Mouse (Mus musculus) neural tube, embryonic 11.5 days (tissue): ENCODE results near the gene 4930404H24Rik. TPM values are rescaled to one million over a fixed set of nuclear protein-coding genes. Genes with fewer than 3 reads are reported as not detected.
A peak's percentile ranks its signal among the peaks of the same experiment; 100 is the strongest.

Source experiments
- ATAC-seq: fragments of 200-750 bp; cut with Nextera tagmentation; 2 replicates; pipeline ENCODE4 v1.8.0; 2017; ENCODE audit warnings: moderate number of reproducible peaks, mild to moderate bottlenecking, moderate TSS enrichment, moderate library complexity; ENCODE audit not compliant: insufficient read depth, low FRiP score, low TSS enrichment
- DNase-seq: peaks from one replicate; pipeline ENCODE4 v3.0.0-alpha.2; 2015; ENCODE audit warnings: low spot score
- H3K27ac ChIP-seq: fragments of 300-500 bp; sonication (generic); 2 replicates; pipeline ENCODE4 v1.5.1; 2014; ENCODE audit warnings: low read depth, mild to moderate bottlenecking, low read length
- H3K27me3 ChIP-seq: fragments of 300-500 bp; sonication (generic); 2 replicates; pipeline ENCODE4 v1.6.1; 2014; ENCODE audit warnings: mild to moderate bottlenecking, low read length, mixed read lengths; ENCODE audit not compliant: control insufficient read depth, insufficient read depth
- H3K36me3 ChIP-seq: fragments of 300-500 bp; sonication (generic); 2 replicates; pipeline ENCODE4 v1.6.1; 2014; ENCODE audit warnings: mild to moderate bottlenecking, low read length, moderate library complexity, mixed read lengths; ENCODE audit not compliant: control insufficient read depth, insufficient read depth
- H3K4me1 ChIP-seq: fragments of 300-500 bp; sonication (generic); 2 replicates; pipeline ENCODE4 v1.6.1; 2014; ENCODE audit warnings: low read length, mixed read lengths; ENCODE audit not compliant: control insufficient read depth, insufficient read depth
- H3K4me2 ChIP-seq: fragments of 300-500 bp; sonication (generic); 2 replicates; pipeline ENCODE4 v1.6.1; 2014; ENCODE audit warnings: low read depth, mild to moderate bottlenecking, moderate library complexity
- H3K4me3 ChIP-seq: fragments of 300-500 bp; sonication (generic); 2 replicates; pipeline ENCODE4 v1.5.1; 2014; ENCODE audit warnings: low read depth, low read length
- H3K9ac ChIP-seq: fragments of 300-500 bp; sonication (generic); 2 replicates; pipeline ENCODE4 v1.6.1; 2014; ENCODE audit warnings: mild to moderate bottlenecking, low read length
- H3K9me3 ChIP-seq: fragments of 300-500 bp; sonication (generic); 2 replicates; pipeline ENCODE4 v1.6.1; 2016; ENCODE audit warnings: low read length; ENCODE audit not compliant: control insufficient read depth
- WGBS: fragments of 180-500 bp; shearing (Covaris S2); extraction: QIAGEN DNeasy Blood & Tissue Kit; methylation state at CpG from one replicate; pipeline ENCODE4 v1.1.7; 2014; 5-methylcytosine and 5-hydroxymethylcytosine counted together
- polyA plus RNA-seq: library from polyadenylated mRNA; unstranded; fragments of >200 nt; fragmentation: Nextera tagmentation; extraction: Ambion mirVana; gene quantifications from 2 replicates; pipeline ENCODE4 v1.2.1, GENCODE M21; 2014

The 4930404H24Rik gene
- polyA plus RNA-seq, 1 experiment from 2014 or later, result not detected

DNA sequence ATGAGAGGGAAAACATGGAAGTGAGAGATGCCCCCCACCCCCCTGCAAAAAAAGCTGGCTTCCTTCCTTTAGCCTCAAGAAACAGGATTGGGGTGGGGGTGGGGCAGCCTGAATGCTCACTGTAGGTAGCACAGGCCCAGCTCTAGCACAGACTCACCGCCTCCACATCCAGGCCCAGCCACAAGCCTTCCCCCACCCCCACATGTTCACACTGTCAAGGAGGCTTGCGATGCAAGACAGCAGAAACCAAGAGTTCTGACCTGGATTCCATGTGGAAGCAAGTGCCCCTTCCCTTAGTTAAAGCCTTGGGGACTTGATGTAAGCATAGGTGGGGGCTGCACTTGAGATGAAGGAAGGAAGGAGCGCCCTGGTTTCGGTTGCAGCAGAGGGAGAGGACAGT, 22.8 kb upstream of the 4930404H24Rik start:
- ATAC-seq, result no peak
- no peak overlapping the region for H3K4me3 ChIP-seq
- DNase-seq, result no peak
- no peaks in the 10 kb centered on the region for H3K9me3 ChIP-seq
- no peaks in the 10 kb centered on the region for H3K36me3 ChIP-seq
- H3K27me3 ChIP-seq, result no peaks in the 10 kb centered on the region
- WGBS, result 50% methylated on average over 4 of the region's 4 CpGs
- H3K27ac ChIP-seq, result peak overlapping the region; percentile 56; the same call in 1 of the 2 replicates
- H3K4me2 ChIP-seq, result no peak overlapping the region
- H3K9ac ChIP-seq, result no peak overlapping the region; the same call in 1 of the 2 replicates
- H3K4me1 ChIP-seq, result peaks cover 14% of the 10 kb centered on the region

DNA sequence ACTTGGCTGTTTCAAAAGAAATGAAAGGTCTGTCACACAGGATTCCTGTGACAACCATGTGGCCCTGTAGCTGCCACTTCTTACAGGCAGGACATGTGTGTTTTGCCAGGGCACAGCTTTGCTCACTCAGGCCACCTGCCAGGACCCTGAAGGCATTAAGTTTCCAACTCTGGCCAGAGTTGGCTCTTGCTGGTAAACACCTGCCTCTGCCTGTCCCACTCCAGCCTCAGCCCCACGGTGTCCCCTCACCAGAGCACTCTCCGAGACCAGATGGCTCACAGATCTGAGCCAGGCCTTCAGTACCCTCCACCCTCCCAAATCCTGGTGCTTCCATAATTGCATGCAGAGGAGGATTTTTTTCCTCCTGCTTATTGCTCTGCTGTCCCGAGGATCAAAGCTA, 21.6 kb upstream of the 4930404H24Rik start:
- no peak overlapping the region for H3K27ac ChIP-seq
- H3K4me2 ChIP-seq, result no peak overlapping the region
- 52% methylated on average over 3 of the region's 3 CpGs for WGBS
- DNase-seq (no peak), ATAC-seq (no peak)
- H3K4me3 ChIP-seq, result no peak overlapping the region
- peaks cover 16% of the 10 kb centered on the region for H3K4me1 ChIP-seq
- no peaks in the 10 kb centered on the region for H3K9me3 ChIP-seq
- H3K36me3 ChIP-seq, result no peaks in the 10 kb centered on the region
- H3K27me3 ChIP-seq, result no peaks in the 10 kb centered on the region
- H3K9ac ChIP-seq, result no peak overlapping the region

DNA sequence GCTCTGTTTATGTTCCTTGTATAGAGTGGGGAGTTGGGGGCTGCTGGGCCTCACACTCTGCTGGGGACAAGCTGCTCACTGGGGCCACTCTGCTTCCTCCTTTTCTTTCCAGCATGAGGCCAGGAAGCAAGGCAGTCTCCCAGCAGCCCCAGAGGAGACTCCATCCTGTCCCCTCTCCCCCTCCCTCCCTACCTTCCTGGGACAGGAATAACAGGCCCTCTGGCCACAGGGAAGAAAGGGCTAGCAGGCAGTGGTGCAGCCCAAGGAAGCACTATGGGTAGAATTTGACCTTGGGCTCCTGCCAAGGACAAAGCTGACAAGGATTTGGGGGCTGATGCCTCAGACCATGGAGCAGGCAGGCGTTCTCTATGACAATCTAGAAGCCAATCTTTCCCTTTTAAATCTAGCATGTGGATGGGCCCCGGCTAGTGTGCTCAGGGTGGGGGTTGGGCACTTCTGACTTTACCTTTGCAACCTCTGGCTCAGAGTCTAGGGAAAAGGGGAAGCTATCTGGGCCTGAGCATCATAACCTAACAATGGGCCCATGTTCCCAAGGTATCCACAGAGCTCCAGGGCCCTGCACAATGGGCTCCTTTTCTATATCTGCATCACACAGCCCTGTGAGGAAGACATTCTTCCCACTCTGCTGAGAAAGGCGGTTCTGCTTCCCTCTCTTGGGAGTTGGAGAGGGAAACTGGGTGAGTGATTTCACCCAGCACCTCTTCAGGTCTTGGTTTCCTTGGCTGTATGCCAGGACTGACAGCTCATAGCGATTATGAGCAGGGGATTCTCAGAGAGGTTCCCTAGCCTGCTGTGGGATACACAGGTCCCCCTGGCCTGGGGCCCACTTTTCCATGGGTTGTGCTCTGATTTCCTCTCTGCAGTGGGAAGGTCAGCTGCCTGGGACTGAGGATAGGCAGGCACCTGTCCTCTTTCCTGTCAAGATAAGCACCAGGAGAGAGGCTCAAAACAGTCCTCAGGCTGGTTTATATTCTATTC, 17.2 kb upstream of the 4930404H24Rik start:
- DNase-seq, result no peak
- 56% methylated on average over 4 of the region's 4 CpGs for WGBS
- Histone ChIP-seq H3K9ac (no peak overlapping the region; the same call in 1 of the 2 replicates), H3K4me3 (no peak overlapping the region), H3K9me3 (no peaks in the 10 kb centered on the region), H3K27me3 (no peaks in the 10 kb centered on the region), H3K27ac (0 out of 2 replicates have a peak overlapping the region, but pooled peaks have one; percentile 17), H3K36me3 (no peaks in the 10 kb centered on the region), H3K4me2 (no peak overlapping the region), H3K4me1 (0 out of 2 replicates have a peak, but pooled peaks cover 3% of the 10 kb centered on the region)
- ATAC-seq, result no peak

DNA sequence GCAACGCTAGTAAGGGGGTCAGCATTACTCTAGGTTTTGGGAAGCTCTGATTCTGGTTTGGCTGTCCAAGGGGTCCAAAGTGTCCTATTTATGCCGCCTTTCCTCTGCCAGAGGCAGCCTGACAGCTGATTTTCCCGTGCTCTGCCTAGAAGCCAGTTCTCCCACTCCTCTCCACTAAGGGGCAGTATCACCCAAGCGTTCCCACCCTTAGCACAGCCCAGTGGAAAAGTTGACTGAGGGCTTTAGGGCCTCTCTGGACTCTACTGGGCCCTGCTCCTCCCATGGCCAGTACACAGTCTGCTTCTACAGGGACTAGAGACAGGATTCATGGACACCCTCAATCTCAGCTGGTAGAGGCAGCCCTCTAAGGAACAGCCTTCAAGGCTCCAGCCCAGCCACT, 14.0 kb upstream of the 4930404H24Rik start:
- Histone ChIP-seq H3K4me2 (no peak overlapping the region), H3K9ac (no peak overlapping the region; the same call in 1 of the 2 replicates), H3K27ac (no peak overlapping the region), H3K9me3 (no peaks in the 10 kb centered on the region), H3K4me1 (peaks cover 10% of the 10 kb centered on the region), H3K27me3 (no peaks in the 10 kb centered on the region), H3K36me3 (no peaks in the 10 kb centered on the region), H3K4me3 (no peak overlapping the region)
- ATAC-seq, result 0 out of 2 replicates have a peak, but pooled peaks have one; percentile 65
- WGBS, result 7% methylated on average over 4 of the region's 4 CpGs
- DNase-seq, result peak; percentile 83

DNA sequence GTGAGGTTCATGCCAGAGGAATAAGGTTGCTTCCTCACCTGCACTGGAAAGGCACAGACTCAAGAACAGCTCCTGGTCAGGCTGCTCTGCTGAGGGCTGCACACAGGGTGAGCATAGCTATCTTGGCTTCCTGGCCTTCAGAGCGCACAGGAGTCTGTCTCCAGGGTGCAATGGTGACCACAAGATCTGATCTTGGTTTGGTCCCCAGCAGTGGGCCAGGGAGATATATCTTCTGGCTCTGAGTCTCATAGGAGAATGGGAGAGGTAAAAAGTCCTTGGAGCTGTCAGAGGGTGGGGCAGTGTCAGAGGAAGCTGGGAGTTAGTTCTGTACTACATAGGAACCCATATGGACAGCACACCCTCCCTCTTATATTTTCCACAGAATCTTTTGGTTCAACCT, 13.1 kb upstream of the 4930404H24Rik start:
- ATAC-seq (no peak), DNase-seq (no peak)
- 86% methylated on average over 1 of the region's 1 CpGs for WGBS
- Histone ChIP-seq H3K9me3 (no peaks in the 10 kb centered on the region), H3K4me1 (peaks cover 19% of the 10 kb centered on the region), H3K36me3 (no peaks in the 10 kb centered on the region), H3K9ac (no peak overlapping the region), H3K4me3 (no peak overlapping the region), H3K4me2 (no peak overlapping the region), H3K27me3 (no peaks in the 10 kb centered on the region), H3K27ac (no peak overlapping the region)

DNA sequence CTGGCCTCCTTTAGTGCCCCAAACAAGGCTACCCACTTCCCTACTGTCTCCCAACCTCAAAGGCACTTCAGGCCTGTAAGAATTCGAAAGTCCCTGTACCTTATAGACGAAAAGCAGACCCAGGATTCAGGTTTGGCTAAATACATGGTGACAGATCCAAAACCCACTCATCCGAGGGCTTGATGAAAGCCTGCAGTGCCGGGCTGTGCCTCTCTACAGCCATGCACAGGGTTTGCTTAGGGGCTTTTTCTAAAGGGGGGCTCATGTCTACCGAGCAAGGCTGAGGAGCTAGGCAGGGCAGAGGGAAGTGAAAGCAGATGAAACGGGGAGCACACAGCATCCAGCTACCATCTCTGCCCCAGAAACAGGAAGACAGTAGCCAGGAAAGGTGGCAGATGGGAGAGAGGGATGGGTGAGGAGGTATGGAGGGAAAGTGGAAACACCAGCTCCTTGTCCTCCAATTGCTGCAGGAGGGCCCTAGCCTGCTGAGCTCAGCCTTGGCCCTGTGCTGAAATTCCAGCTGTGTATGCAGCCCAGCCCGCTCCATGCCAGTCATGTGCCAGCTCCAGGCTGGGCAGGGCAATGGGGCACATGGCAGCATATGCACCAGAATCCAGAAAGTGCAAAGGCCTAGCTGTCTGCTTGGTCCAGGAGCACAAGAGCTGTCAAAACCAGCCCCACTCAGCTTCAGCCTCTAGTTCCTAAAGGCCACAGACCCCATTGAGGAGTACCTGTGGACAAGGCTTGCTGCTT, 11.3 kb upstream of the 4930404H24Rik start:
- H3K27ac ChIP-seq, result no peak overlapping the region
- H3K27me3 ChIP-seq, result no peaks in the 10 kb centered on the region
- no peaks in the 10 kb centered on the region for H3K9me3 ChIP-seq
- DNase-seq (no peak), ATAC-seq (no peak)
- H3K4me3 ChIP-seq, result no peak overlapping the region
- H3K9ac ChIP-seq, result no peak overlapping the region
- 74% methylated on average over 7 of the region's 7 CpGs for WGBS
- peaks cover 16% of the 10 kb centered on the region for H3K4me1 ChIP-seq
- no peak overlapping the region for H3K4me2 ChIP-seq
- no peaks in the 10 kb centered on the region for H3K36me3 ChIP-seq

DNA sequence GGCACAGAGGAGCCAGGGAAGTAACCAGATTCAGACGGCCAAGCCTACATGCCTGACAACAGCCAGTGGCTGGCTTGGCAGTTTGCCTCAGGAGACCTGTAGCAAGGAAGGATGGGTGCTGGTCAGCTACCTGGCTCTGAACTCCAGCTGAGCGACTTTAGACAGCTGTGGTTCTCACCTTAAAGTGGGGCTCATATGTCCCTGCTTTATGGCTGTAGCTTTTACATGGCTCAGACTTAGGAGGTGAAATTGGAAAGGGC, 10.8 kb upstream of the 4930404H24Rik start:
- no peaks in the 10 kb centered on the region for H3K36me3 ChIP-seq
- H3K4me1 ChIP-seq, result peaks cover 16% of the 10 kb centered on the region
- H3K9ac ChIP-seq, result no peak overlapping the region
- no peaks in the 10 kb centered on the region for H3K9me3 ChIP-seq
- DNase-seq (no peak), ATAC-seq (no peak)
- H3K27ac ChIP-seq, result no peak overlapping the region
- no peak overlapping the region for H3K4me2 ChIP-seq
- no peaks in the 10 kb centered on the region for H3K27me3 ChIP-seq
- no peak overlapping the region for H3K4me3 ChIP-seq
- WGBS, result 88% methylated on average over 2 of the region's 2 CpGs

DNA sequence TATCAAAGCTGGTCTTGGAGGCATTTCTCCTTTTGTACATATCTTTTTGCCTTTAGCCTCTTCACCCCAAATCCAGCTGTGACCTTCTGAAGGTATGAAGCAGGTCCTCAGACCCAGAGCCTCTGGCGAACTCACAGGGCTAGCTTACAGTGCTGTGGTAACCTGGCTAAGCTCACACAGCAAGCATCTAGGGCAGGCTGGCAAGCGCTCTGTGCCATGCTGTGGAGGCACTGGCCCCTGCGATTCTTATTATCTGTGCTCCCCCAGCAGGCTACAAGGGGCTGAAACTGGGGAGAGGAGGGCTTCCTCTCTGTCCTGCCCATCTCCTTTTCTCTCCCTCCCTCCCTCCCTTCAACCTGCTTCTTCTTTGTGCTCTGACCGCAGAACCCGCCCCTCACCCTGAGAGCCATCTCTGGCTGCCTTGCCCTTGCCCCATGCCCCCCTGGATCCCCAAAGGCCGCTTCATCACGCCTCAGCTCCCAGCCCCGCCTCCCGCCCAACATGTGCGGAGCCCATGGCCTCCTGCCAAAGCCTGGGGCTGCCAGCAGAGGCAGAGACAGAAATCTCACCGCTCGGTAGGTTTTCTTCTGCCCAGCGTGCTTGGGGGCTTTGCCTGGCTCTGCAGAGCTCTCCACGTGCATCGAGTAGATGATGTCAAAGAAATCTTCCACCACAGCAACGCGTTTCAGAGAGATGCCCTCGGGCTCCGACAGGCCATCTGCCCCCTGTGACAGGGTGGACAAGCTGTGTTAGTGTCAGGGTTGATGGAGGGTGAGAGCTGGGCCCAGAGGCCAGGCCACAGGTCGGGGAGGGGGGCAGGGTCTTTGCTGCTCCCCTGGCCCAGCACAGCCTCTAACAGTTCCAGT, 9.2 kb upstream of the 4930404H24Rik start:
- H3K4me2 ChIP-seq, result no peak overlapping the region
- 13% methylated on average over 20 of the region's 20 CpGs for WGBS
- H3K9me3 ChIP-seq, result no peaks in the 10 kb centered on the region
- ATAC-seq (peak; percentile 54), DNase-seq (peak; percentile 72)
- H3K4me1 ChIP-seq, result peaks cover 16% of the 10 kb centered on the region
- H3K36me3 ChIP-seq, result no peaks in the 10 kb centered on the region
- H3K27me3 ChIP-seq, result no peaks in the 10 kb centered on the region
- H3K9ac ChIP-seq, result peak overlapping the region; percentile 39
- peak overlapping the region; percentile 75 for H3K27ac ChIP-seq
- H3K4me3 ChIP-seq, result no peak overlapping the region; the same call in 1 of the 2 replicates
